Mouse (Mus musculus) megakaryocyte-erythroid progenitor cell, adult 5-6 weeks (primary cell): ENCODE data around the gene Gyg. TPM values are rescaled to one million over a fixed set of nuclear protein-coding genes. Genes with fewer than 3 reads are reported as not detected.

Source experiments
- ATAC-seq: replicated peaks from 2 replicates; pipeline ENCODE4 v1.8.0; 2016; ENCODE audit warnings: mild to moderate bottlenecking, inconsistent platforms; ENCODE audit not compliant: severe bottlenecking, poor library complexity, low FRiP score, low TSS enrichment
- total RNA-seq, 2 experiments: library from RNA; stranded (forward) in 1 of 2; stranded (reverse) in 1 of 2; fragments of 200-1000, 215-1000 nt in 1 of 2; fragments of >200 nt in 1 of 2; fragmentation: Nextera tagmentation in 1 of 2; gene quantifications; 2 replicates each; pipeline ENCODE4 v1.2.3; 2014 to 2017

Gene Gyg
- total RNA-seq (2014; fragmentation: Nextera tagmentation) (45.3 and 59.7 TPM in 2 replicates), total RNA-seq (2017) (19.5 and 26.3 TPM in 2 replicates)

DNA sequence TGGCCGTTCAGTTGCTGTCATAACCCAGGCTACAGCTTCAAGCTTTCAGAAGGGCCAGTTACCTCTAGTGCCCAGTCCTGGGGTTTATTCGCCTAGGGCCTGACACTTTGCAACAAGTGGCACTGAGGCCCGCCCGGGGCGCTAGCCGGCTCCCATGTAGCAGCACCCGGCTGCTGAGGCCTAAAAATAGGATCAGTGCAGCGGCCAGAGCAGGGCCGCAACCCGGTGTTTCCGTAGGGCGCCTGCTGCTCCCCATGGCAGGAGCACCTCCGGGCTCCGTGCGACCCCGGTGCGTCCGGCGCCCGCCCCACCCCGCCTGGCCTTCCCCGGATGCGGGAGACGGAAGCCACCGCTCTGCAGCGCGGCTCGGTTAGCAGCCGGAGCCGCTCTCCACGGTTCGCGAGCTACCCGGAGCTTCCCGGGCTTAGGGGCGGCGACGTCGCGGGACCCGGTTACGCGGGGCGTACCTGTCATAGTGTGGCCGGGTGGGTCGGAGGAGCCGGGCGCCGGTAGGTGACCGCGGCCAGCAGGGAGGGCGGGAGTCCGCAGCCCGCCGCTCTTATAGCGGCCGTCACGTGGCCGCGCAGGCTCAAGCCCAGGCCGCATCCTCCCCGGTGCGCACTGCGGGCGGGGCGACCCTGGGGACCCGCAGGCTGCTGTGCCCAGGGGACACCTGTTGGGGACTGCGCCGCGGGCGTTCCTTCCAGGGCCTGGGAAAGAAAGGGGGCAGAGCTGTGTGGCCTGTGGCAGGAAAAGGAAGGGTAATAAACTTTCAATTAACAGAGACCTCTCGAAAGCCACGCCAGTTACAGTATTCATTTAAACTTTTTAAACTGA is at the start of gene Gyg:
TSS of gene Gyg (minus strand) at position 787 of the 837 bp plus-strand sequence.
- ATAC-seq, result peak; percentile 89

DNA sequence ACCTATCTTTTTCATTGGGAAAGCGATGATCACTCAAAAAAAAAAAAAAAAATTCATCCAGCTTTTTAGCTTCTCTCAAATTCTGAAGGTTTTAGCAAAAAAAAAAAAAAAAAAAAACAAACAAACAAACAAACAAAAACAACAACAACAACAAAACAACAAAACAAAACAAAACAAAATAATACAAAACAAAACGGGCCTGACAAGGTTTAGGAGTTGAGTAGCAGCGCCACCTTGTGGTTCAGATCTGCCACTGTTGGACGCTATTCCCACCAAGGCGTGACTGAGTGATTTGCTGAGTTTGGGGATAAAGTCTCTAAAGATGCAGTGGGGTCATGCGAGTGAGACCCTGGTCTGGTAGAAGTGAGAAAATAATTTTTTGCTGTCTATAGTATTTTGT is 43.8 kb upstream of the Gyg start:
- ATAC-seq, result peak; percentile 83

DNA sequence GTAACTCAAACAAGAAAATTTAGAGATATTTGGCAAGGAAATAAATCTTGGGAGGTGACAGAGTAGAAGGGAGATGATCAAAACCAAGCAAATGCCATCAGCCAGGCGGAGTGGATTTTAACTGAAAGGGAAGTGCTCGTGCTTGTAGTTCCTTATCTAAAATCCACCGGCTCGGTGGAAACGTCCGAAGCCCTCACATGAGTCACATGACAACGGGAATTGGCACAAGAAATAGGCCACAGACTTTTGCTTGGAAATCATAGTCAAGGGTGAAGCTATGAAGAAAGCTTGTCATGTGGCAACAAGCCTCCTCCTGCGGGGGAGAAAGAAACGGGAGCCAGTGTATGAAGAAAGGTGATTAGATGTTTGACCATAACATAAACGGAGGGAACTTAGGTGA is 42.8 kb upstream of the Gyg start:
- ATAC-seq, result peak; percentile 51

DNA sequence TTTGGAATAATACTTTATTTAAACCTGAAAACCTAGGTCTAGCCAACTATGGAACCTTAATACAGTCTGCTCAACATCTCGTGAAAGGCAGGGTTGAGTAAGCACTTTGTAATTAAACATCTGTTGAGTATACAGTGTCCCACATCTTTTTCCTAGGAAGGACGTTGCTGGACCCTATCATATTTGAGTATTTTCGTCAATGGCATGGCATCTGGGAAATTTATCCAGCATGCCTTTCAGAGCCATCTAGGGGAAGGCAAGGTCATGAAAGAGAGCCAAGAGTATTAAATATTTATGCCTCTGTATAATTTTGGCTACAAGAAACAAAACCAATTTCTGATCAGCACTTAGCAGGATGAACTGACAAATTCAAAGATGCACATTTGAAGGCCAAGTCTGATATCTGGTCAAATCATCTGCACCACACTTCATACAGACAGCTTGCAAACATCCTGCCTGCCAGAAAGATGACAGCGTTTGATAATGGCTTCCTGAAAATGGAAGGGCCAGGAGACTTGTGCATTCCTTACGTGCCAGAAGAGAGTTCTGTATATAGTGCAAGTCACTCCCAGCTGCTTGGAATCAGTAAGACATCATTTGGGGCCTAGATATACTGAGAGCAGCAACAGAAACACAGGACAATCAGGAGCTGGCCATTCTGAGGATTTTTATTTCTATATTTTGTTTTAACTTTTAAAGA is 34.0 kb upstream of the Gyg start:
- ATAC-seq, result no peak

DNA sequence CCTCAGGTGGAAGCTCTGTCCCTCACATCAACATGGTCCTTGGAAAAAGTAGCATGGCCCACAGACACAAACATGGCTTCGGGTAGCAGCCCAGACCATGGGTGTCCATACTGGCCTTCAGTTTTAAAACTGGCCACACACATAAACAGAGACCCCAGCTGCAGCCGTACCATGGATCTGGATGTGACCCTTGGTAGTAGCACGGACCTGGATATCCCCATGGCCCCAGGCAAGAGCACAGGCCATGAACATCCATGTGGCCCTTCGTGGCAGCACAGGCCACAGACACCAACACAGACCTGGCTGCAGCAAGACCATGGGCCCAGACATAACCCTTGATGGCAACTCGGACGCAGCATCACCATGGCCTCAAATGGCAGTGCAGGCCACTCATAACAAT is 17.3 kb upstream of the Gyg start:
- no peak for ATAC-seq

DNA sequence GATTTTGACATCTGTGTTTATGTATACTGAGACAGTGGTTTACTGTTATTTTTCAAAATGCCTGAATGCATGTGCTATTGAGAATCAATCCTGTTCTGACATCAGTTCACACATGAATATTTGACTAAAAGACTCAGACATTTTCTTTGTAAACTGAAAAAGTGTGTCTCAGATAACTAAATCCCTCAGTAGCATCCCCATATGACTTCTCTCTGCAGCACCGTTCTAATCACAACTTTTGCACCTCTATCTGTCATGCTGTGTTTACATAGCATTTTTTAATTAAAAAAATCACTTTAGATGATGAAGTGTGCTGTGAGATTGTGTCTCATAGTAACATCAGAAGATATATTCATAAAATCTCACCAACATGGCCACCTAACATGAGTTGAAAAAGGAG is 12.4 kb upstream of the Gyg start:
- no peak for ATAC-seq

DNA sequence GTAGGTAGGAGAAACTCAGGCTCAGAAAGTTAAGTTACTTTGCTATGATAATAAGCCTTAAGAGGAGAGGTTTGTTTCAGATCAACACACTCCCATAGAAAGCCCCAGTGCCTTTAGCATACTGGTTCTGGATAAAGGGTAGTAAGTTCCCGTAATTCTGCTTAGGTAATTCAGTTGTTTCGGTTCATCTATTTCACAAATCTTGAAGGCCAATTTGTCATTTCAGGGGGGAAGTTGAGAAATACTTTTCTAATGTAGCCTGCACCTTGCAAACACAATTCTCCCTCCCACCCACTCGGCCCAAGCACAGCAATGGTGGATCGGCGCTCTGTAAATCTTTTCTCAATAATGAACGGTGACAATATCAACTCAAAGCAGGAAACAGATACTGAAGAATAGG is 359 bp upstream of the Gyg start:
- 0 out of 2 replicates have a peak, but pooled peaks have one; percentile 3 for ATAC-seq

DNA sequence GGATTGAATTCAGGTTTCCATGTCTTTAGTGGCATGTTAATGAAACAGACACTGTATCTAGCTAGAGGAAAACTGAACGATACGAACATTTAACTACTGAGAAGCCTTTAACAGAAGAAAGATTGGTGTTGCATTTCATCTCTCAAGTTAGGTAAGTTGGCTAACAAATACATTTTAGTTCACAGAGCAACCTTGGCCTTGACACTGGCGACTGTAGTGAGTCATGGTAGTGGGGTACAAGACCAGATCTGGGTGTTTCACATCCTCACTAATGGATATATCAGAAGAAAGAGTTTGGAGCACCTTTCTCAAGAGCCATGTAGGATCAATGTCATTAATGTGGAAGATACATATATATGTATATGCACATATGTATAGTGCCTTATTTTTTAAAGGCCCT is 3.5 kb downstream of the Gyg start:
- ATAC-seq, result no peak

DNA sequence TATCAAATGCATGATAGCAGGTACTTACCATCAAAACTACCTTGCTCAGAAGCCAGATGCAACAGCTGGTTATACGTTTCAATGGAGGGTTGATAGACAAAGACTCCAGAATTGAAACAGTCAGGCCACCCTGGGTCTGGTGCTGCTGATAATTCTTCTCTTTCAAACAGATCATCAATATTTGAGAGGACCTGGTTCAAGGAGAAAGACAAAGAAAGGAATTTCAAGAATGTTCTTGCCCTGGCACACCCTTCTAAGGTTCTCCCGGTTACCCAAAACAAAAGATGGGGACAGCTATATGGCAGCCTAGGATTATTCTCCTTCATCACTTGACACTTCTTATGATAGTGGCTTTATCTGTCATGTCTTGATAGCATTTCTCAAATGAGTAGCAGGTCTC is 4.6 kb downstream of the Gyg start:
- ATAC-seq, result no peak

DNA sequence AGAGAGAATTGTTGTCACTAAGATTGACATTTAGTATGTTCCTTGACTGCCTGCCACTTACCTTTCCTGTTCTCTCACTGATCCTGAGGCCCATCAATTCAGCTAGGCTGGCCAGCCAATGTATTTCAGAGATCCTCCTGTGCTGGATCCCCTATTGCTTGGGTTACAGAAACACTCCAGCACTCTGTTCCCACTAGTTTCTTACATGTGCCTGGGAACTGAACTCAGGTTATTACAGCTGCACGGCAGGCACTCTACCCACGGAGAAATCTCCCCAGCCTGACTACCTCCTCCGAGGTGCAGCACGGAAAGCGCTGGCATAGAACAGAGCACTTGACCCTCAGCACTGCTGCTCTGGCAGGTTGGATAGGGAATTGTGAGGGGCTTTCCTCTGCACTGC is 7.5 kb downstream of the Gyg start:
- ATAC-seq, result no peak

DNA sequence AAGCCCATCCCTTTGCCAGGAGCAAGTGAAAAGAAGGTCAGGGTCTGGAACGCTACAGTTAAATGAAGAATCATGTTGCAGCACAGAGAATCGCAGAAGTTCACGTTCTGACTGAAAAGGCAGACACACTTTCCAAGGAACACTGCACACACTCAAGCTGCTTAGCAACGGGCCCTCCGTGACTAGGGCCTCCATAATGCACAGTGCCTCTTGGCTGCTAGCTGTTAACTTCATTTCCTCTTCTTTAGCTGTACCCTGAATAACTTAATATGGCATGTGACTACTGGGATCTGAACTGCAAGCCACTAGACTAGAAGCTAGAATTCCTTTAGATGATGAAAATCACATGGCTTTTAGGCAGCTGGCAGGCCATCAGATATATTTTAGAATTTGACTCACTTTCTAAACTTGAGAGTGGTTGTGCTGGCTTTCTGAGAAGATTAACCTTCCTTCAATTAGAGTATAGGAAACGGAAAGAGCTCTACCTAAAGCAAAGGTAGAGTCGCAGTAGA is 8.2 kb downstream of the Gyg start:
- no peak for ATAC-seq

DNA sequence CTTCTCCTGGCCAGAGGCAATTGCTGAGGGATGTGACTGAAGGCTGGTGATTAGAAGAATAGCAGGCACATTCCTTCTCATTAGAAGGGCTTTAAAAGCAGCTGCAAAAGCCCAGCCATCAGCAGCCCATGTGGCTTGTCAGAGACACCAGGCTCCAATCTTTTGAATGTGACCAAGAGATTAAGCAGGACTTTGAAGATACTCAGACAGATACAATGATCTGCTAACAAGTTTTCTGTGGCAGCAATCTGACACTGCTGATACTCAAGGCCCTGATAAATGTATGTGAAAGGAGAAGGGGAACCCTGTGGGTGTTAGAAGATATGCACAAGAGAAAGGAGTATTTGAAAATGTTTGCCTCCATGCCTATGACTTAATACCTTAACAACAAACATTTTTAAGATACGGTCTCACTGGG is 9.4 kb downstream of the Gyg start:
- peak; percentile 62 for ATAC-seq

DNA sequence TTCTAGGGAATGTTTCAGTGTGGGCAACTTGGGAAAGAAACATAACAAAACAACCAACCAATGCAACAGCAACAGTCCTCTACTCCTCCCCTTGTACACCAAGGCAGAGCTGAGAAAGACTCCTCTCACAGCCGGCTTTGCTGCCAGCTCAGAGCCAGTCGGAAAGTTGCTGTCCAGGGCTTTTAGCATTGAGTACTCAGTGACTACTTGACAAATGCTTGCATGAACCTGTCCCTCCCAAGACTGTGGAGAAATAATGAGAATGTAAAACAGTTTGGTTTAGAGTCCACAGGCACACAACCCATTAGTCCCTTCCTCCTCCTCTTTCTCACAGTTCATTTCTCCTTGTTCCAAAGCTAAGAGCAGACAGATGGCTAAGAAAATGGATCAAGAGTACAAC is 10.7 kb downstream of the Gyg start:
- no peak for ATAC-seq

DNA sequence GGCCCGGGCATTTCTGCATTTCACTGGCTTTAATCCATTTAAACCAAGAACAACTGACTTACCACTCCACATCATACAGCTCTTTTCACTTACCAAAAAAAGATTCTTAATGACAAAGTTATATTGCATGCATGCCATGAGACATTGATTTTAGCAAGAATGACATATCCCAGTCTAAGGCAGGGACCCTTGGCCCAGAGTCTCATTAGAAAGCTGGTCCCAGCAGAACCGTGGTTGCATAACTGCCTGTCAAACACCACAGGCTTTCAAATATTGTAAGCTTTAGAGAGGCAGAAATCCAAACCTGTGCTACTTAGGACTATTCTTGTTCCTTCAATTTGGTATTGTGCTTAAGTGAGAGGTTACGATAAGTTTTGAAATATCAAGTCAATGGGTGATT is 11.4 kb downstream of the Gyg start:
- no peak for ATAC-seq

DNA sequence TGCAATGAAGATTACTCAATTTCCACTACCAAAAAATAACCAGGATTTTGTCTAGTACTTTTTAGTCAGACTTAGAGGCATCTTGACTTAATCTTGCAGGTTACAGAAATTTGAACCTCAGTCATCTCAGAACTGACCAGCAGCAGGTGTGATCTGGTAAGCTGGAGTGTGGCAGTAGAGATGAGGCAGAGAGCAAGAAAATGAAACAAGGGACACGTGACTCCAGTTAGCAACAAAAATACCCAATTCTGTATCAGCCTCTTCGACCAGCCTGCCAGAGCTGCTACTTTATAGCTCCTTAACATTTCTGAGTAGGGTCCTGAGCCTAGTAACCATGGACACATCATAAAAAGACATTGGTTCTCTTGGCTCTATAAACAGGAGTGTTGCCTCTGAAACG is 12.5 kb downstream of the Gyg start:
- no peak for ATAC-seq

DNA sequence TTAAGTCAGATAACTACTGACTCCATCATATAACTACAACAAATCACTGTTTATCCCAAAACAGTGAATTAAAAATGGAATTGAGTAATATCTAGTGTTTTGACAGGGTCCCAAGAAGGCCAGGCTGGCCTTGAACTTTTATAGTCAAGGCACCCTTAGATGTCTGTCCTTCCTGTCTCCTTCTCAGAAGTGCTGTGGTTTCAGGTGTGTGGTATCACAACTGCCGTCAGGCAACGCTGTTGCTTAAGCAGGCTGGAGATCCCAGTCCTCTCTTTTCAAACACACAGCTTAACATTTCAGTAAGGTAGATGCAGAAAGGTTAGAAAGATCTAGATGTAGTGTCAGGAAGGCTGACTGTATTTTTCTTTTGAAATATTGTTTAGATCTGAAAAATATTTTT is 13.0 kb downstream of the Gyg start:
- ATAC-seq, result no peak

DNA sequence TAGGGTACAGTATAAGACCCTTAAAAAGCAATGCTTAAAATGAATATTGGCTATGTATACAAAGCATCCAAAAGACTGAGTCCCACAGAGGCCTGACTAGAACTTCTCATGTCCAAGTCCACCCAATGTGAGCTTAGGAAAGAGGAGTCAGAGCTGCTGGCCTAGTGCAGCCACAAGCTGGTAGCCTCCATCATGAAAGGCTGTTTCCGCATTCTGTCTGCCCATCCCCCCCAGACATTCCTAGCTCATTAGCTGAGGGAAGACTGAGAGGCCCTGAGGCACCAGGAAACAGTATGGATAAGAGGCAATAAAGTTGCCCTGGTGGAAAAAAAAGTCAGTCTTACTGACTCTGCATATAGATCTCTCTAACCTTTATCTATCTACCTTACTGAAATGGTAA is 13.4 kb downstream of the Gyg start:
- no peak for ATAC-seq

DNA sequence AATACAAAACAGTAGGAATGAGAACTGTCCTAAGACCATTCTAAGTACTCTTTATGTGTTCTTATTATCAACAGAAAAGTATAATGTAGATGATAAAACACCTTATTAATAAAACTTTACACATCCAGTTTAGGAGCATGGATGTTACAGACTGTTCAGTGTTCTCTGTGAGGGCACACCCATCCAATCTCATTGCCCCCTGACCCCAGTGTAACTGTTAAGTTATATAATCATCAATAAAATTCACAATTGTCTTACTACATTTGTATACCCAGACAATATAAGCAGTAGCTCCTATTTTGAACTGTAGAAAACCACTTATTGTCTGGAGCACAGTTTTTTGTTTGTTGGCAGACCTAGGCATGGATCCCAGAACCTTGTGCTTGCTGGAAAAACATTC is 13.9 kb downstream of the Gyg start:
- ATAC-seq, result no peak

DNA sequence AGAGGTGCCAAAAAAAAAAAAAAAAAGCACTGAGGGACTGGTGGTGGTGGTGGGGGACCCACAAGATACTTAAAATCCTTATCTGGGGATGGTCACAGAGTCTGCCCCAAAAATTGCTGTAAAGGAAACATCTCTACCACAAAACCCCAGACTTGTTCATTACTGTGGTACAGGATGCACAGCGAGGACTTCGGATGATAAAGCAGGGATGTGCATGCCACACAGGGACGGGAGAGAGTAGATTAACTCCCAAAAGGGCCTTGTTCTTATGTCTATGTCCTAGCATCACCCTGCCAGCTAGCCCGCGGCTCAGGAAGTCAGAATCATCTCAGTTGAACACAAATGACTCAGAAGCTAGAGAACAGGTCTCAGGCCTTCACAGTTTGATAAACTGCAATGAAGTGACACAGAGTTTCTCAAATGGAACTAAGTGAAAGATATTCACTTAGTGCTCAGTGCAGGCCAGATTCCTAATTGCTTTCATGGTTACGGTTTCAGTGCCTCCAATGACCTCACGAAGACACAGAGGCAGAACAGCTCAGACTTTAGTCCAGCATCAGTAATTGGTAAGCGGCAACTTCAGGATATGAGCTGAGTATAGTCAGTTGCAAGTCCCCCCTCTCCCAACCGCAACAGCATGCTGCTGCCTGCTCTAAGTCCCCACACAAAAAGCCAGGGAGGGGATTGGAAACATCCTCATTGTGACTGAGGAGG is 18.1 kb downstream of the Gyg start:
- ATAC-seq, result peak; percentile 48

DNA sequence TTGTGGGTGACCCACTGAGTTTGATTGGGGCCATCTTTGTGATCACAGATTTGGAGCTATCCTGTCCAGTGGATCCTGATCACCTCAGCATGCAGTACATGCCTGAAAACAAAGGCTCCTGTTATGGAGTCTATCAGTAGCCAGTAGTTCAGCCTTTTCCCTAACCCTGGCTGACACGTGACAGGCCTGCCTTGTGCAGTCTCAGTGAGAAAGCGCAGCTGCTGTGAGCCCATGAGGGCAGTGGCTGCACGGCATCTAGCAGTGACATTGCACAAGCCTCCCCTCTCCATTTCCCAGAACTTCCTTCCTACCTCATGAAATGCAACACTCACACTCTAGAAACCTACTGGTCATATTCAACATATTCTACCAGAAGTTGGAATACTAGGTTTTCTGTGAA is 20.6 kb downstream of the Gyg start:
- ATAC-seq, result no peak
